Mouse (Mus musculus): ENCODE measurements around the gene Gm5624.
"Not testable (repeated sequence)": the region's sequence is repeated elsewhere in the genome, so short reads cannot be mapped to it uniquely, and the experiment has no call there.

Gm5624 gene

DNA sequence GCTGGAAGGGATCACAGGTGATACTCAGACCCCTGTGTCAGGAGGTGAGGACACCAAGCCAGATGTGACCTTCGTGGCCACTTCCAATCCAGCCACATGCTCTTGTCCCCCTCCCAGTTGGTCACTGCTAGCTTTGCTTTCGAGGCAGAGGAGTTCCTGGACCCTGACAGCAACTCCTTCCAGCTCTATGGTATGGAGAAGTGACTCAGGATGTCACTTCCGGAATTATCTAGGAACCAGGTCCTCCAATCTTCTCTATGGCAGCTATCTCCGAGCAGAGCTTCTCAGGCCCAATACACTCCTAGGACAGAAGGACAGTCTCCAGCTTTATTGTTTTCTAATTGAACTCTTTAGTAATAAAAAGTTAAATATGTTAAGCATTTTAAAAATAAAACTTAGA, at the start of gene Gm5624:
TSS of gene Gm5624 (minus strand) at position 202 of the 400 bp plus-strand sequence.
- in situ Hi-C loops (cut with MseI, MboI): not testable (repeated sequence)

DNA sequence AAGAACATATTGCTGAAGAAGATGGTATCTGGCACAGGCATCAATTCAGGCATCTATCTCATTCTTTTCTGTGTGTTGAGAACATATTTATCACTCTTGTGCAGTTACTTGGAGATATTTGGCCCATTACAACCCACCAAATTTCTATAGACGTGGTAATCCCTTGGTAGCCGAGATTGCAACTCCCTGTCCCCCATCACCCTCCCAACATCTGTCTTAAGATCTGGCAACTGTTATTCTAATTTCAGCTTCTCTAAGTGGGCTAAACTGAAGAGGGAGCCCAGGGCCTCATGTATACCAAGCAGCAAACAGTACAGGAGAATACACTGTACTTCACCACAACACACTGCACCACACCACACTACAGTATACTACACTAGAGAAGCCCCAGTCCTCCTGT, 36.0 kb downstream of the Gm5624 start:
- in situ Hi-C loops (cut with MseI, MboI): not testable (repeated sequence)

DNA sequence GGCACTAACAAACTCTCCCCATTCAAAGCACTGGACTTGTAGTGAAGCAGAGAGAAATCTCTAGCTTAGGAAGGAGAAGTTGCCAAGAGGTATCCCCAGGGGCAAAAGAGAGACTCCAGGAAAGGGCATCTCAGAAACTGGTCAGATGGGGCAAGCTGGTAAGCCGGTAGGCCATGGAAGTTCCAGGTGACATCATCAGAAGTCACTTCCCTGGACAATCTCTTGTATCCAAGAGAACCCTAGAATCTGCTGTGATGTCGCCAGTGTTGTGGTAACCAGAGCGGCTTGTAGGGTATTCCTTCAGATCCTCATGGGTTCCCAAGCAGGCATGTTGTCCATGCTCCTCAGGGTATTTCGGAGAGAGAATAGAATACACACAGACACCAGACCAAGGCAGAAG, 44.9 kb downstream of the Gm5624 start, which contains the start of gene Gm8247:
TSS of gene Gm8247 (plus strand) at position 301 of the 400 bp plus-strand sequence.
- in situ Hi-C loops (cut with MseI, MboI): not testable (repeated sequence)

DNA sequence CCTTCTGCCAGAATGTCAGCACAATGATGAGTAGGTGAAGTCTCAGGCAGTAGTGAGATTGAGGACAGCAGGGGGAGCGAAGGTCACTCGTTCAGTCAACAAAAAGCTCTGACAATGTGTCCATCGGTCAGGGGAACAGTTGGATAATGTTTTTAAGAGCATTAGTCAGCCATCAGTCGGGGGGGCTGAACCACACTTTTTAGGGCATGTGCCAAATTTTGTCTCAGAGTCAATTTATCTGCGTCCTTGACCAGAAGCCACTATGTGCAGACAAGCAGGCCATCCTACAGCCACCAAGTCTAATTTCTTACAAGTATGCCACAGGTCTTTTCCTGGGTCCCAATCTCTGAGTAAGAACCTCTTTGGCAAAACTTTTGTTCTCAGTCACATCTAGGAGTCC, 79.8 kb downstream of the Gm5624 start:
- in situ Hi-C loops (cut with MseI, MboI): not testable (repeated sequence)

DNA sequence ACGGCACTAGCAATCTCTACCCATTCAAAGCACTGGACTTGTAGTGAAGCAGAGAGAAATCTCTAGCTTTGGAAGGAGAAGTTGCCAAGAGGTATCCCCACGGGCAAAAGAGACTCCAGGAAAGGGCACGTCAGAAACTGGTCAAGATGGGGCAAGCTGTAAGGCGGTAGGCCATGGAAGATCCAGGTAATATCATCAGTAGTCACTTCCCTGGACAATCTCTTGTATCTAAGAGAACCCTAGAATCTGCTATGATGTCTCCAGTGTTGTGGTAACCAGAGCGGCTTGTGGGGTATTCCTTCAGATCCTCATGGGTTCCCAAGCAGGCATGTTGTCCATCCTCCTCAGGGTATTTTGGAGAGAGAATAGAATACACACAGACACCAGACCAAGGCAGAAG, 109.8 kb downstream of the Gm5624 start, which contains the start of gene Gm17093:
TSS of gene Gm17093 (plus strand) at position 301 of the 400 bp plus-strand sequence.
- in situ Hi-C loops (cut with MseI, MboI): not testable (repeated sequence)

Measured in mouse trophoblast stem cell (cell line).